In the genomic region with DNA sequence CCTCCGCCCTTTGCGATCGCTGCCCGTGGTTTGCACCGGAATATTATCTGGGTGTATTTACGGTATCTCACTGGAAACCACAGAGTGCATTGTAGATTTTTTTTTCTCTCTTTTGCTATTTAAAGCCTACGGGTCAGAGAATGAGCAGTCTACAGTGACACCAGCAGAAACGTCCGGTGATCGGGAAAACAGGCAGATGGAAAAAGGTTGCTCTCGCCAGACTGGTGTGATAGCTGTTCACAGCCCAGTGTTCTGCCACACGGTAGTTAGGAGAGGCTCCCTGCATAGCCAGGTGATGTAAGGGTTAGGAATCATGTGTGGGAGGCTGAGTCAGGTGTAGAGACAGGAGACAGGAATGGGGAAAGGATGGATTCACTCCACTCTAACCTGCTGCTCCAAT, we compare ENCODE assay signal across 26 mouse cellular contexts. TPM values are rescaled to one million over a fixed set of nuclear protein-coding genes. Genes with fewer than 3 reads are reported as not detected.
A peak's percentile ranks its signal among the peaks of the same experiment; 100 is the strongest.
DNase-seq lines count a peak whose midpoint lies in the region; ATAC-seq lines count a peak whose summit lies in the region.
"Had no signal": no experiment of that assay in that cellular context is flagged by ENCODE, and none has a peak within 500 bp of the region (broad histone marks: within the 10 kb centered on the region; RNA-seq: fewer than 3 reads in every experiment).

No protein-coding gene starts in this region.

- peak overlapping the region; percentile 81 for H3K27ac ChIP-seq in forebrain, embryonic 10.5 days
- no peak overlapping the region for H3K27ac ChIP-seq in forebrain, embryonic 16.5 days (ENCODE audit: low read length)
- no peak overlapping the region for H3K27ac ChIP-seq in midbrain, embryonic 12.5 days (replicated peaks)
- H3K27ac ChIP-seq: embryonic facial prominence, embryonic 15.5 days; heart, embryonic 15.5 days; left cerebral cortex, adult 2 months; limb, embryonic 15.5 days; liver, embryonic 14.5 days; lung, embryonic 15.5 days; stomach, embryonic 15.5 days had no signal

- no peak overlapping the region for H3K9ac ChIP-seq in forebrain, embryonic 16.5 days (replicated peaks; ENCODE audit: low read depth, low read length)
- H3K9ac ChIP-seq in midbrain, embryonic 12.5 days (replicated peaks), result 0 out of 2 replicates have a peak overlapping the region, but pooled peaks have one; percentile 2
- H3K9ac ChIP-seq: embryonic facial prominence, embryonic 15.5 days; heart, embryonic 15.5 days; limb, embryonic 15.5 days; liver, embryonic 14.5 days; lung, embryonic 15.5 days; stomach, embryonic 15.5 days had no signal

- no peak for DNase-seq in cerebellum, postnatal 14 days
- no peak for DNase-seq in forebrain, embryonic 10.5 days (ENCODE audit: extremely low spot score, low spot score)
- DNase-seq in layer of hippocampus, postnatal 25 days (ENCODE audit: extremely low spot score in 1 of 2, low spot score in 1 of 2), result no peak
- DNase-seq: adrenal gland, postnatal 25 days; heart, postnatal 36 days; kidney, adult 18-20 months; kidney, postnatal 4 days; layer of hippocampus, adult 9-11 months; left cerebral cortex, postnatal 4 days; lung, postnatal 36 days; thymus, postnatal 25 days had no signal

- peaks cover 34% of the 10 kb centered on the region for H3K4me1 ChIP-seq in forebrain, embryonic 10.5 days
- H3K4me1 ChIP-seq in forebrain, embryonic 16.5 days (replicated peaks; ENCODE audit: control insufficient read depth, insufficient read depth, low read length), result peaks cover 22% of the 10 kb centered on the region
- peaks cover 11% of the 10 kb centered on the region for H3K4me1 ChIP-seq in megakaryocyte, embryonic 14.5 days
- H3K4me1 ChIP-seq in midbrain, embryonic 12.5 days, result peaks cover 26% of the 10 kb centered on the region
- H3K4me1 ChIP-seq: embryonic facial prominence, embryonic 15.5 days; heart, embryonic 15.5 days; limb, embryonic 15.5 days; lung, embryonic 15.5 days; stomach, embryonic 15.5 days had no signal

- WGBS in forebrain, embryonic 10.5 days, result 89% methylated on average over 12 of the region's 12 CpGs
- 82% methylated on average over 12 of the region's 12 CpGs for WGBS in forebrain, embryonic 16.5 days
- WGBS in midbrain, embryonic 12.5 days, result 86% methylated on average over 12 of the region's 12 CpGs

- H3K9me3 ChIP-seq in forebrain, embryonic 10.5 days, result no peaks in the 10 kb centered on the region
- no peaks in the 10 kb centered on the region for H3K9me3 ChIP-seq in forebrain, embryonic 16.5 days (ENCODE audit: control insufficient read depth, low read length)
- H3K9me3 ChIP-seq in megakaryocyte, embryonic 14.5 days, result no peaks in the 10 kb centered on the region
- H3K9me3 ChIP-seq in midbrain, embryonic 12.5 days, result no peaks in the 10 kb centered on the region
- H3K9me3 ChIP-seq: embryonic facial prominence, embryonic 15.5 days; heart, embryonic 15.5 days; limb, embryonic 15.5 days; lung, embryonic 15.5 days; stomach, embryonic 15.5 days had no signal

- peaks cover 5% of the 10 kb centered on the region; the same call in 1 of the 2 replicates for H3K27me3 ChIP-seq in forebrain, embryonic 10.5 days (ENCODE audit: poor library complexity, severe bottlenecking)
- H3K27me3 ChIP-seq in forebrain, embryonic 16.5 days (replicated peaks; ENCODE audit: control insufficient read depth, insufficient read depth, low read length), result no peaks in the 10 kb centered on the region
- peaks cover 91% of the 10 kb centered on the region for H3K27me3 ChIP-seq in megakaryocyte, embryonic 14.5 days (replicated peaks)
- H3K27me3 ChIP-seq in midbrain, embryonic 12.5 days, result 0 out of 2 replicates have a peak, but pooled peaks cover 5% of the 10 kb centered on the region
- H3K27me3 ChIP-seq: stomach, embryonic 15.5 days had no signal

- ATAC-seq in cerebellum, adult (ENCODE audit: insufficient number of reproducible peaks, low FRiP score, low TSS enrichment), result peak; percentile 57
- ATAC-seq in forebrain, embryonic 16.5 days, result no peak
- no peak for ATAC-seq in megakaryocyte, adult 5-6 weeks (ENCODE audit: poor library complexity, severe bottlenecking)
- no peak for ATAC-seq in midbrain, embryonic 12.5 days (ENCODE audit: low FRiP score, low read depth)

- no peak overlapping the region for H3K4me3 ChIP-seq in forebrain, embryonic 10.5 days
- no peak overlapping the region for H3K4me3 ChIP-seq in forebrain, embryonic 16.5 days (replicated peaks; ENCODE audit: low read length)
- H3K4me3 ChIP-seq in megakaryocyte, embryonic 14.5 days (replicated peaks), result peak overlapping the region; percentile 0
- H3K4me3 ChIP-seq in midbrain, embryonic 12.5 days, result no peak overlapping the region
- H3K4me3 ChIP-seq: embryonic facial prominence, embryonic 15.5 days; heart, embryonic 15.5 days; left cerebral cortex, adult 2 months; limb, embryonic 15.5 days; lung, embryonic 15.5 days; stomach, embryonic 15.5 days had no signal

- no peak overlapping the region for H3K4me2 ChIP-seq in forebrain, embryonic 16.5 days (ENCODE audit: low read length)
- no peak overlapping the region for H3K4me2 ChIP-seq in midbrain, embryonic 12.5 days (replicated peaks)
- H3K4me2 ChIP-seq: embryonic facial prominence, embryonic 15.5 days; heart, embryonic 15.5 days; limb, embryonic 15.5 days; lung, embryonic 15.5 days; stomach, embryonic 15.5 days had no signal

- peaks cover 68% of the 10 kb centered on the region for H3K36me3 ChIP-seq in forebrain, embryonic 10.5 days (replicated peaks)
- H3K36me3 ChIP-seq in forebrain, embryonic 16.5 days (ENCODE audit: control insufficient read depth, insufficient read depth), result peaks cover 3% of the 10 kb centered on the region; the same call in 1 of the 2 replicates
- no peaks in the 10 kb centered on the region for H3K36me3 ChIP-seq in megakaryocyte, embryonic 14.5 days (replicated peaks; ENCODE audit: low read length)
- H3K36me3 ChIP-seq in midbrain, embryonic 12.5 days, result peaks cover 15% of the 10 kb centered on the region; the same call in 1 of the 2 replicates
- H3K36me3 ChIP-seq: embryonic facial prominence, embryonic 15.5 days; heart, embryonic 15.5 days; limb, embryonic 15.5 days; lung, embryonic 15.5 days; stomach, embryonic 15.5 days had no signal

RNA-seq across cellular contexts. Expression of a gene that starts 10.6 kb away (rescaled TPM):
- 10.9 and 11.0 TPM in 2 replicates for polyA plus RNA-seq in forebrain, embryonic 10.5 days (2016; fragmentation: Nextera tagmentation; extraction: Ambion mirVana)
- 22.7 and 23.0 TPM in 2 replicates for polyA plus RNA-seq in forebrain, embryonic 16.5 days (2015; fragmentation: Nextera tagmentation; extraction: Ambion mirVana)
- polyA plus RNA-seq in megakaryocyte, embryonic 14.5 days (2012; ENCODE audit: insufficient read depth, low replicate concordance), result not detected in 2 replicates
- total RNA-seq in megakaryocyte, adult 5-6 weeks (2015), result not detected in 2 replicates
- not detected in 2 replicates for total RNA-seq in megakaryocyte, adult 5-6 weeks (2017)
- polyA plus RNA-seq in midbrain, embryonic 12.5 days (2016; fragmentation: Nextera tagmentation; extraction: Ambion mirVana), result 10.3 and 16.4 TPM in 2 replicates
- 10 to 100 TPM; 22.4 to 30.8 TPM for total RNA-seq in layer of hippocampus, postnatal 25 days (2021)
- total RNA-seq: adrenal gland, postnatal 25 days; gastrocnemius, adult 8-10 months; heart, postnatal 36 days; neutrophil, adult 5-6 weeks had no signal
- polyA plus RNA-seq: gonadal fat pad, adult 2 months; liver, embryonic 14.5 days had no signal

Comparison
In these comparisons a context has a peak if more than half of its experiments do, and no peak if none do; other contexts are left out.
1. RNA of a gene that starts 10.6 kb away (polyA plus RNA-seq): 22.7 to 23.0 TPM in forebrain, embryonic 16.5 days, 10.3 to 16.4 TPM in midbrain, embryonic 12.5 days and 10.9 to 11.0 TPM in forebrain, embryonic 10.5 days; not detected in megakaryocyte, embryonic 14.5 days; every median in the first group is over 10 times any median in the second.